Mouse (Mus musculus): ENCODE measurements around the gene Adamts15.
A peak's percentile ranks its signal among the peaks of the same experiment; 100 is the strongest.

The Adamts15 gene

GRCm38 (mm10) chr9:30922197-30922894 is at the start of gene Adamts15:
TSS of gene Adamts15 (minus strand) at chr9:30922452.
- DNase-seq (ENCODE audit: extremely low read depth, low read depth), result no peak

DNA sequence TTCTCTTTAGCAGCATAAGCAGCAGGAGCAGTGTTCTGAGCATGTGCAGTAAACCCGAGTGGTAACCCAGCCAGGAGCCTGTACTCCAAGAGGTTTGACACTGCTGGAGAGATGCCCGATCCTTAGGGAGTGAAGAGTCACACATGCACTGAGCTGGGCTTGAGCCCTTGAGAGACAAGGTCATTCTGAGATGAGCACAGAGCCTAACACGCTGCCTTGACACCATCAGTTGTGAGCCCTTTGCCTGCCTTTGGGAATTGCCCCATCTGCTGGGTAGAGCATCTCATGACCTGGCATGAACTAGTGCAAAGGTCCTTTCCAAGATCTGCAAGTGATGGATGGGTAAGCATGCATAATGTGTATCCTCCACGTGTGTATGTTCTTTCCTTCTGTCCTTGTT is 49.7 kb upstream of the Adamts15 start:
- DNase-seq (ENCODE audit: extremely low read depth, low read depth), result no peak

GRCm38 (mm10) chr9:30970001-30970400 is 47.7 kb upstream of the Adamts15 start:
- no peak for DNase-seq (ENCODE audit: extremely low read depth, low read depth)

- no peak for DNase-seq (ENCODE audit: extremely low read depth, low read depth)
Measured at GRCm38 (mm10) chr9:30968130-30968529, 45.9 kb upstream of the Adamts15 start.

DNA sequence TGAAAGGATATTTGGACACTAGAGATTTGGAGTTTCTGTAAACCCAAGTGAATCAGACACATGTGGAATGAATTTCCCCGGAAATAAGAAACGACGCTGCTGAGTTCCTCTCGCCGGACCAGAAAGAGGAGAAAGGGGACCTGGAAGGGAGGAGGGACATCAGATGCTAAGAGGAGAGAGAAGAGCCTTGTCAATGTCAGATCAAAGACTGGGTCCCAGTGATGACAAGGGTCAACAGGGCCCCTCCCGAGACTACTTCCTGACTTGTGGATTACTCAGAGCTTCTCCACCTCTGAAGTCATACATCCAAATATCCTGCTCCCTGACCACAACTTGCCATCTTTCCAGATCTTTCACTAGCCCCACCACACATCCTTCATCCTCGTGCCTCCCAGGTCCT is 44.6 kb upstream of the Adamts15 start:
- no peak for DNase-seq (ENCODE audit: extremely low read depth, low read depth)

DNA sequence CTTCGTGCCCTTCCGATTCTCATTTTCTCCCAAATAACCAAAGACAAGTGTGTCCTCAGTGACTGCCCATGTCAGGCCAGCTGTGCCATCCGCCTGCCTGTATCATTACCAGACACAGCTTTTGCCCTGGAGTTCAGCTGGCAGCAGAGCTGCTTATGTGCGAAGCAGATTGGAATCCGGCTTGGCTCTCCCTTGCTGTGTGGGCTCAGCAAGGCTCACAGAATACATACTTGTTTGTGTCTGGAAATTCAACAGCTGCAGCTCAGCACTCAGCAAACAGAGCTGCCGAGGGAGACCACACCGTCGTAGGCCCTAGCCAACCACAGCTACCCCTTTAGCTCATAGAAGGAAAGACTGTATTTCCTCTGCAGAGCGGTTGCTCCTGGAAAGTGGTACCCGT is 42.4 kb upstream of the Adamts15 start:
- DNase-seq (ENCODE audit: extremely low read depth, low read depth), result no peak

DNA sequence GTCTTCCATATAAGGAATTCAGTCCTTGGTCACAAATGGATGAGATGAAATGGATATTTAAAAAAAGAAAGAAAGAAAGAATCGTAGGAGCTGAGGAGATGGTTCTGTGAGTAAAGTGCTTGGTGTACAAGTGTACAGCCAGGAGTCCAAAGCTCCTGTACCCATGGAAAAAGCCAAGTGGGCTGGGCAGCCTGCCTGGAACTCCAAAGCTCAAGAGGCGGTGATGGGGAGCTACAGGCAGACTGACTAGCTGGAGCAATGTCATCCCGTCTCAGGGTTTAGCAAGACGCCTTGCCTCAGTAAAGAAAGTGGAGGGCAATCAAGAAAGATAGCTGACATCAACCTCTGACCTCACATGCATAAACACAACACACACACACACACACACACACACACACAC is 41.5 kb upstream of the Adamts15 start:
- no peak for DNase-seq (ENCODE audit: extremely low read depth, low read depth)

DNA sequence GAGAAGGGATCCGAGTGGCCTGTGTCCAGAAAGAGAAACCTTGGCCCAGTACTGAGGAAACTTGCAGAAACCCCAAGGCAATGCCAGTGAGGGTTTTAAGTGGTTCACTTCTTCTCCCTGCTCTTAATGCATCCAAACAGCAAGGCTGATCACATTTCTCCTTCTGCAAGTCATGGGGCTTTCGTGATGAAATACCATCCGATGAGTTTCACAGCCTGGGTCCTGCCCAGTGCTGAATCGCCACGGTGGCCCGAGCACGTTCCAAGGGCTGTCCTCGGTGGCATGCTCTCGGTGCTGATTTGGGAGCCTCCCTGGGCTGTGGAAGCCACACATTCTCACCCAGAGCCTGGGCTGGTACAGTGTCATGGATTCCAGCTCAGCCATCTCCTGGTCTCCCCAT is 33.0 kb upstream of the Adamts15 start:
- DNase-seq (ENCODE audit: extremely low read depth, low read depth), result no peak

DNA sequence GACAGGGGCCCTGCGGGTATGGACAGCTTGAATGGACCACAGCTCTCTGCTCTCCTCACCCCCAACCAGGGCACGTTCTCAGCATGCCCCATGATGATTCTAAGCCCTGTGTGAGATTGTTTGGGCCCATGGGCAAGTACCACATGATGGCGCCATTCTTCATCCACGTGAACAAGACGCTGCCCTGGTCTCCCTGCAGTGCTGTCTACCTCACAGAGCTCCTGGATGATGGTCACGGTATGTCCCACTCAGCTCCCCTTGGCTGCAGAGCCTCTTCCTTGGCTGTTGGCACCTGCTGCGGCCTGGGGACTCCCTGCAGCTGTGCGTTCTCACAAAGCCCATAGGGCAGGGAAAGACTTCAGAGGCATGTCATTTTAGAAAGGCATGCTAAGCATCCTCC is 31.0 kb upstream of the Adamts15 start:
- DNase-seq (ENCODE audit: extremely low read depth, low read depth), result no peak

DNA sequence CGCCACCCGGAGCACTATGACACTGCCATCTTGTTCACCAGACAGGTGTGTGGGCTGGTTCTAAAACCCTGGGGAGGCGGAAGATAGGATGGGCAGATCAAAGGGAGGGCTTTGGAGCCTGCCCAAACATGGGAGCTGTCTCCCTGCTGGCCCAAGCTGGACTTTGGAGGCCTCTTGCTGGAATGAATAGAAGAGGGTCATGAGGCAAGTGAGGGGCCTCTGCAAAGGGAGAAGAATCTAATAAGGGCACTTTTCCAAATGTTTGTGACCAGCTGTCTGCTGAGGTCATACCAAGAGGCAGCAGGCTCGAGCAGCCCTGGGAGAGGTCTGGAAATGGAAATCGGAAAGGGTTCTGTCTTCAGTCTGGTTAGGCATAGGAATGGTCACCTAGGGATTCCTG is 29.2 kb upstream of the Adamts15 start:
- no peak for DNase-seq (ENCODE audit: extremely low read depth, low read depth)

DNA sequence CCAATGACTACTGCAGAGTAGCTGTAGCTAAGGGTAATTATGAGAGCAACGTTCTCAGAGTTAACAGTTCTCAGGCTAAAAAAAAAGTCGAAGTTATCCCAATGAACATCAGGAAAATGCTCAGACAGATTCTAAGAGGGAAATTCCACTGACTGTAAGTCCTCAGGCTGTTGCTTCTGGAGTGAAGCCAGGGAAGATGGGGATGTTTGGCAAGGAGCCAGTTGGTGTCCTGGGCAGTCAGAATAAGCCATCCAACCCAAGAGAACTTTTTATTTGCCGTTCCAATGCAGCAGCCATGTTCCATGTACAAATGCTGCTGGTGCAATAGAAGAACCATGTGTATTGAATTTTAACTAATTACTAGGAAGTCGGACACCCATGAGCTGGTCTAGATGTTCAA is 28.3 kb upstream of the Adamts15 start:
- DNase-seq (ENCODE audit: extremely low read depth, low read depth), result no peak

DNA sequence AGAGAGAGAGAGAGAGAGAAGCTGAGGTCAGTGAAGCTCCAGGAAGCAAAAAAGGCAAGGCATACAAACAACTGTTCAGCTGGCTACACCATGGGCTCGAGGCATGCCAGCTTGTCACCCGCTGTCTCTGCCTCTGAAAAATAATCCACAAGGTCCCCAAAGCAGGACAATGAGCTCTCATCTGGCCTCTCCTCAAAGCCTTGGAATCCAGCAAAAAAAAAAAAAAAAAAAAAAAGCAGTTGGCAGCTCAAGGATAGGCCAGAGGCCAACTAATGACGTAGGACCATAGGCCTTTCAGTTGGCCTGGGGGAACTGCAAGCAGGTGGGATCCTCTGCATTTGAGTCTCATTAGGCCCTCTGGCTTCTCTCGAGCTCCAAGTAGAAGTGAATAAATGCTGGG is 27.7 kb upstream of the Adamts15 start:
- no peak for DNase-seq (ENCODE audit: extremely low read depth, low read depth)

DNA sequence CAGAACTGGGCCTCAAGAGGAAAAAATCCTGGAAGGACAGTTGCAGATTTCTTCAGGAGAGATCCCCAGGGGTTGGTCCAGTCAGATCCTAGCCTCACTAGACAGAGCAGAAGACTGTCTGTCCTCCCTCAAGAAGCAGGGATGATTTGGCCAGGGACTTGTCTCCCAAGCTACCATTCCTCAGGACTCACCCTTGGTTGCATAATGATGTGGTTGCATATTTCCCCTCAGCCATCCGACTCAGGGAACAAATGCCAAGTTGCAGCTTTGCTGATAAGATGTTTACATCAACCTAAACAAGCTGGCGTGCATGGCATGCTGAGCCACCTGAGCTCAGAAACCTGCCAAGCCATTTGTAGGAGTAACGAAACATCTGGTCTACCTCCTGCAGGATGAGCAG is 27.2 kb upstream of the Adamts15 start:
- no peak for DNase-seq (ENCODE audit: extremely low read depth, low read depth)

- DNase-seq (ENCODE audit: extremely low read depth, low read depth), result no peak
Measured at GRCm38 (mm10) chr9:30945276-30945675, 23.0 kb upstream of the Adamts15 start.

GRCm38 (mm10) chr9:30944234-30944633 is 22.0 kb upstream of the Adamts15 start:
- DNase-seq (ENCODE audit: extremely low read depth, low read depth), result no peak

DNA sequence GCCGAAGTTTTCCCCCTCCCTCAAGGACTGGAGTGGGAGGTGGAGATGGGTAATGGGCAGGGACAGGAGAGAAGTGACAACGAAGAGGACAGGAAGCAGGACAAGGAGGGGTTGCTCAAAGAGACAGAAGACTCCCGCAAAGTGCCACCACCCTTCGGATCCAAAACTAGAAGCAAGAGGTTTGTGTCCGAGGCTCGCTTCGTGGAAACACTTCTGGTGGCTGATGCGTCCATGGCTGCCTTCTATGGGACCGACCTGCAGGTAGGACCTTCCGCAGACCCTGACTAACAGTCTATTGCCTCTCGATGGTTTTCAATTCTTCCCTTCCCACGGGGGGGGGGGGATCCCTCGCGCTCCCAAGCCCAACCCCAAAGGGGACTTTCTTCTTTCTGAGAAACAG is 21.1 kb upstream of the Adamts15 start:
- DNase-seq (ENCODE audit: extremely low read depth, low read depth), result no peak

- no peak for DNase-seq (ENCODE audit: extremely low read depth, low read depth)
Measured at GRCm38 (mm10) chr9:30942512-30943313, 20.5 kb upstream of the Adamts15 start, which contains the start of gene Adamts8. TSS of gene Adamts8 (plus strand) at chr9:30942562.

GRCm38 (mm10) chr9:30940328-30940727 is 18.1 kb upstream of the Adamts15 start:
- peak; percentile 29 for DNase-seq (ENCODE audit: extremely low read depth, low read depth)

GRCm38 (mm10) chr9:30936674-30937438 is 14.6 kb upstream of the Adamts15 start:
- DNase-seq (ENCODE audit: extremely low read depth, low read depth), result no peak

DNA sequence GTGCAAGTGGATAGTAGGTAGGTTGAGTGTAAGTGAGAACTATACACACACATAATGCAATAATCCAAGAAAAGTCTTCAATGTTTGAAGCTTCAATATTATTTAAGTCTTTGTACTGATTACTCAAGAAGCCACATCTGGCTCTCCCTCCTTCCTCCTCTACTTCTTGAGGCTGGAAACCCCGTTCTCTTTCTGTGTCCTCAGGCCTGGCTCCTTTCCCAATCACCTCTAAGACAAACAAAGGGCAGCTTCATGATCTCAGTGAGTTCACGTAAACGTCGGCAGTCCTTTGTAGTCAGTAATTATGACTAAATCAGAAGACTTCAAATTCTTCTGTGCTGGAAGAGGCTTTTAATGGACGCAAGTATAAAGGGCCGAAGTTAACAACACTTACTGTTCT is 12.6 kb upstream of the Adamts15 start:
- no peak for DNase-seq (ENCODE audit: extremely low read depth, low read depth)

GRCm38 (mm10) chr9:30932346-30932745 is 10.1 kb upstream of the Adamts15 start:
- no peak for DNase-seq (ENCODE audit: extremely low read depth, low read depth)

DNA sequence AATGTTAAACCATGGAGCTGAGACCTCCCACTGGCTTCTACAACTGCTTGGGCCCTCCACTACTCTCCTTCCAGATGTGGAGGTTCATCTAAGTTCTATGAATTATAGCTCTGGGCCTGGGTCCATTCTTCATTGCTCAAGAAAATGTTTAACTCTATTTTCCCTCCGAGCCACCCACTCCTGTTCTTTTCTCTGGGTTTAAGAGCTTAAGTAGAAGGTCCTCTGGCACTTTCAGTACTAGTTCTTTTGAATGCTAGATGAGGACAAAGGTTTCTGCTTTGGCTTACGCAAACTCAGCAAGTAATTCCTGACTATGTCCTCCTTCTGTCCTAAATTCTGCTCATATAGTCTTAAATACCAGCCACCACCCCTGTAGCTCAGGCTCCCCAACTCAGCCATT is 6.5 kb upstream of the Adamts15 start:
- DNase-seq (ENCODE audit: extremely low read depth, low read depth), result no peak

Data from MEL-GATA-1-ER (cell line).